Mouse (Mus musculus): ENCODE measurements around the gene Gpat2. TPM values are rescaled to one million over a fixed set of nuclear protein-coding genes. Genes with fewer than 3 reads are reported as not detected.

Gpat2 gene
- polyA plus RNA-seq, 1 experiment, result 0.25 TPM

DNA sequence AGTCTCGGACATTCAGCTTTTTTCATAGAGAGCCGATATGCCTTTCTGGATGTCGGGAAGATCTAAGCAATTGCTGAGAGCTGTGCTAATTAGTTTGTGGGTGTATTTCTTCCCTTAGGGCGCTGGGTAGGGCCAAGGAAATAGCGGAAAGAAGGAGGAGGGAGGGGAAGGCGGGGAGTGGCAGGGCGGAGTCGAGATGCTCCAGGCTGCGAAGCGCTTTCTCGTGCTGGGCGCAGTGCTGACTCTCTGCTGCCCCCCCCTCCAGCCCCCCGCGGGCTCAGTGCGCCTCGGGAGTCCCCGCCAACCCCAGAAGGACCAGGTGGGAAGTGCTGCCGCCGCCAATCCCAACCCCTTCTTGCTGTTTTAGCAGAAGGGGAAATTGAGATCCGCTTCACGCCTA is 58.0 kb downstream of the Gpat2 start:
- H3K4me3 ChIP-seq (ENCODE audit: insufficient read depth, low read length), result no peak overlapping the region
- H3K4me1 ChIP-seq (ENCODE audit: control insufficient read depth, insufficient read depth, low read length), result peaks cover 4% of the 10 kb centered on the region
- no peak overlapping the region for H3K27ac ChIP-seq (ENCODE audit: insufficient read depth, low read length)
- TF ChIP-seq CTCF (IDR thresholded peaks at IDR 0.05; ENCODE audit: extremely low read depth, insufficient read depth, low read length), result no peak
- no peak for TF ChIP-seq POLR2A (IDR thresholded peaks at IDR 0.05; ENCODE audit: extremely low read depth, insufficient read depth, low read length)

DNA sequence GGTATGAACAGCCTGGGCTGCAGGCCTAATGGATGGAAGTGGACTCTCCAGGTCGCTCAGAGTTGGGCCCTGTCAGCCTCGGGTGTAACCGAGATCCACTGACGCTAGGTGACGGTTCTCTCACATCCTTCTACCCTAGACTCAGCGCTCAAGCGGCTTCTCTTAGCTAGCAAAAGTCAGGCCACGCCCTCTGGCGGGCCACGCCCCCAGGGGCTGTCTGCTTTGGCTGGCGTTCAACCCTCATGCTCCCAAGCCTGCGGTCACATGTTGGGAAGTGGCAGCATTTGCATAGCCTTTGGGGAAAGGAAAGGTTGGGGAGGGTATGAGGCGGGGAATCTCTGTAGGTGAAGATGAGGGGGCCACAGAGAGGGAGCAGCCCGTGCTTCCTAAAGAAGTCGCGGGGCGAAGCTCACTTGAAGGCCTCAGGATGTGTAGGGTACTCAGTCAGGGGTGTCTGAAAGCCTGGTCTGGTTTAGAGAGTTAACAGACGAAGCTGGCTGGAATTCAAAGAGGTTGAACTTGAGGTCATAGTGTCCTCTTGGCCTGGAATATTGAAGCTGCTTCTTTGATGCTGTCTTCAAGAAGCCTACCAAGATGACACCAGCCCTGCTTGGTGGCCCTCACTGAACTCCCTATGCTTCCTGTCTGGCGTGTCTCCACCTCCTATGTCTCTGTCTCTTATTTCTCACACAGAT is 59.6 kb downstream of the Gpat2 start:
- Histone ChIP-seq H3K4me1 (ENCODE audit: control insufficient read depth, insufficient read depth, low read length) (peaks cover 4% of the 10 kb centered on the region), H3K27ac (ENCODE audit: insufficient read depth, low read length) (no peak overlapping the region), H3K4me3 (ENCODE audit: insufficient read depth, low read length) (no peak overlapping the region)
- TF ChIP-seq POLR2A (IDR thresholded peaks at IDR 0.05; ENCODE audit: extremely low read depth, insufficient read depth, low read length) (no peak), CTCF (IDR thresholded peaks at IDR 0.05; ENCODE audit: extremely low read depth, insufficient read depth, low read length) (no peak)

Other genes with a start within 250 kb of the Gpat2 start
- 1.4 and 1.8 TPM in 2 replicates for gene 1810024B03Rik, start 216.9 kb upstream of the Gpat2 start, polyA plus RNA-seq (2012; rRNA removed)
- gene Snrnp200, start 216.8 kb upstream of the Gpat2 start, polyA plus RNA-seq (2012; rRNA removed), result 61.7 and 62.3 TPM in 2 replicates
- 72.2 and 79.1 TPM in 2 replicates for gene Ciao1, start 177.4 kb upstream of the Gpat2 start, polyA plus RNA-seq (2012; rRNA removed)
- 65.2 and 70.5 TPM in 2 replicates for gene Tmem127, start 177.3 kb upstream of the Gpat2 start, polyA plus RNA-seq (2012; rRNA removed)
- 96.1 and 97.6 TPM in 2 replicates for gene Stard7, start 155.0 kb upstream of the Gpat2 start, polyA plus RNA-seq (2012; rRNA removed)
- gene Dusp2, start 89.0 kb upstream of the Gpat2 start, polyA plus RNA-seq (2012; rRNA removed), result 1.6 and 1.8 TPM in 2 replicates
- gene Astl, start 86.6 kb upstream of the Gpat2 start, polyA plus RNA-seq (2012; rRNA removed), result not detected in 2 replicates
- gene Adra2b, start 62.0 kb upstream of the Gpat2 start, polyA plus RNA-seq (2012; rRNA removed), result 0.11 and 0.25 TPM in 2 replicates
- gene Fahd2a, start 19.4 kb downstream of the Gpat2 start, polyA plus RNA-seq (2012; rRNA removed), result 37.4 and 38.2 TPM in 2 replicates
- gene Kcnip3, start 96.9 kb downstream of the Gpat2 start, polyA plus RNA-seq (2012; rRNA removed), result 109 and 110 TPM in 2 replicates
- gene Prom2, start 116.3 kb downstream of the Gpat2 start, polyA plus RNA-seq (2012; rRNA removed), result 0.17 and 0.21 TPM in 2 replicates
- gene Zfp661, start 161.9 kb downstream of the Gpat2 start, polyA plus RNA-seq (2012; rRNA removed), result 10.3 and 10.4 TPM in 2 replicates
- 88.8 and 90.0 TPM in 2 replicates for gene Mrps5, start 162.0 kb downstream of the Gpat2 start, polyA plus RNA-seq (2012; rRNA removed)
- gene Mal, start 231.5 kb downstream of the Gpat2 start, polyA plus RNA-seq (2012; rRNA removed), result 144 and 209 TPM in 2 replicates